Mouse (Mus musculus): Measurements from ENCODE around the gene Tulp1. TPM values are rescaled to one million over a fixed set of nuclear protein-coding genes. Genes with fewer than 3 reads are reported as not detected.

The Tulp1 gene
- total and polyA plus RNA-seq, 2 experiments from 2014 or later, result 2.0 TPM; not detected in 1

- H3K4me1 ChIP-seq (ENCODE audit: insufficient read depth, low read length), result 0 out of 2 replicates have a peak, but pooled peaks cover 5% of the 10 kb centered on the region
- 0 out of 2 replicates have a peak, but pooled peaks have one; percentile 9 for TF ChIP-seq CTCF (IDR thresholded peaks at IDR 0.05; ENCODE audit: low read depth)
- DNase-seq (ENCODE audit: low spot score), result peak; percentile 31
- H3K4me3 ChIP-seq (ENCODE audit: low read length), result no peak overlapping the region
- no peaks in the 10 kb centered on the region for H3K9me3 ChIP-seq (ENCODE audit: low read length)
- no peak for ATAC-seq
- H3K27me3 ChIP-seq (ENCODE audit: insufficient read depth, low read length), result no peaks in the 10 kb centered on the region
- 69% methylated on average over 20 of the region's 20 CpGs for WGBS
- no peak overlapping the region for H3K27ac ChIP-seq
- peaks cover 4% of the 10 kb centered on the region; the same call in 1 of the 2 replicates for H3K36me3 ChIP-seq (ENCODE audit: insufficient read depth, low read length)
- H3K9ac ChIP-seq (replicated peaks; ENCODE audit: low read length), result 0 out of 2 replicates have a peak overlapping the region, but pooled peaks have one; percentile 3
- no peak overlapping the region for H3K4me2 ChIP-seq (ENCODE audit: low read depth, low read length)
Measured at GRCm38 (mm10) chr17:28315611-28316160, 49.3 kb downstream of the Tulp1 start.

DNA sequence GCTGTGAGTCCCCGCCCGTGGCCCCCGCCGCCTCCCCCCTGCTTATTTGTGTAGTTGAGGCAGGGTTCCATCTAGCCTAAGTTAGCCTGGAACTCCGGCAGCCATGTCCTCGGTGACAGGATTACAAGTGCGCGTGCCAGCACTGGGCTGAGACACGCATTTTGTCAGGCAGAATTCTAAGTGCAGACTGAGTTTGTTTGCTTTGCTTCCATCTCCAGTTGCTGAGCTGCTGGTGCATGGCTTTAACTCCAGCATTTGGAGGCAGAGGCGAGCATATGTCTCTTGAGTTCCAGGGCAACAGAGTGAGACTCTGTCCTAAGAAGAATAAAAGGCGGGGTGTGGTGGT, 51.2 kb downstream of the Tulp1 start:
- ATAC-seq (no peak; the same call in none of the 2 replicates), DNase-seq (ENCODE audit: low spot score) (peak; percentile 69)
- H3K4me2 ChIP-seq (ENCODE audit: low read depth, low read length), result peak overlapping the region; percentile 89
- no peak for TF ChIP-seq CTCF (IDR thresholded peaks at IDR 0.05; ENCODE audit: low read depth)
- H3K4me3 ChIP-seq (ENCODE audit: low read length), result peak overlapping the region; percentile 71
- no peaks in the 10 kb centered on the region for H3K9me3 ChIP-seq (ENCODE audit: low read length)
- peaks cover 4% of the 10 kb centered on the region; the same call in 1 of the 2 replicates for H3K36me3 ChIP-seq (ENCODE audit: insufficient read depth, low read length)
- H3K4me1 ChIP-seq (ENCODE audit: insufficient read depth, low read length), result 0 out of 2 replicates have a peak, but pooled peaks cover 5% of the 10 kb centered on the region
- H3K9ac ChIP-seq (replicated peaks; ENCODE audit: low read length), result peak overlapping the region; percentile 77
- H3K27ac ChIP-seq, result peak overlapping the region; percentile 89
- H3K27me3 ChIP-seq (ENCODE audit: insufficient read depth, low read length), result no peaks in the 10 kb centered on the region
- 1% methylated on average over 11 of the region's 11 CpGs for WGBS

- Histone ChIP-seq H3K36me3 (ENCODE audit: insufficient read depth, low read length) (peaks cover 4% of the 10 kb centered on the region; the same call in 1 of the 2 replicates), H3K27me3 (ENCODE audit: insufficient read depth, low read length) (no peaks in the 10 kb centered on the region), H3K4me1 (ENCODE audit: insufficient read depth, low read length) (0 out of 2 replicates have a peak, but pooled peaks cover 9% of the 10 kb centered on the region), H3K4me3 (ENCODE audit: low read length) (peak within 1 kb of the TSS; percentile 71), H3K9me3 (ENCODE audit: low read length) (no peaks in the 10 kb centered on the region), H3K9ac (replicated peaks; ENCODE audit: low read length) (peak within 1 kb of the TSS; percentile 77), H3K27ac (peak within 1 kb of the TSS; percentile 89), H3K4me2 (ENCODE audit: low read depth, low read length) (peak within 1 kb of the TSS; percentile 89)
- under 1% methylated on average over 68 of the region's 69 CpGs for WGBS
- TF ChIP-seq CTCF (IDR thresholded peaks at IDR 0.05; ENCODE audit: low read depth), result no peak
- ATAC-seq (peak; percentile 98), DNase-seq (ENCODE audit: low spot score) (peak; percentile 99)
Measured at GRCm38 (mm10) chr17:28313212-28313879, 51.7 kb downstream of the Tulp1 start, which contains the start of gene Fance. Gene Fance (plus strand): TSS chr17:28313519.

- peak; percentile 53 for TF ChIP-seq CTCF (IDR thresholded peaks at IDR 0.05; ENCODE audit: low read depth)
- ATAC-seq (peak; percentile 10), DNase-seq (ENCODE audit: low spot score) (no peak)
- WGBS, result 25% methylated on average over 17 of the region's 17 CpGs
- H3K27ac ChIP-seq, result no peak overlapping the region
- H3K36me3 ChIP-seq (ENCODE audit: insufficient read depth, low read length), result peaks cover 4% of the 10 kb centered on the region; the same call in 1 of the 2 replicates
- no peaks in the 10 kb centered on the region for H3K9me3 ChIP-seq (ENCODE audit: low read length)
- H3K4me1 ChIP-seq (ENCODE audit: insufficient read depth, low read length), result 0 out of 2 replicates have a peak, but pooled peaks cover 9% of the 10 kb centered on the region
- H3K9ac ChIP-seq (replicated peaks; ENCODE audit: low read length), result peak overlapping the region; percentile 77; the same call in 1 of the 2 replicates
- H3K4me2 ChIP-seq (ENCODE audit: low read depth, low read length), result peak overlapping the region; percentile 89
- H3K4me3 ChIP-seq (ENCODE audit: low read length), result peak overlapping the region; percentile 71
- H3K27me3 ChIP-seq (ENCODE audit: insufficient read depth, low read length), result no peaks in the 10 kb centered on the region
Measured at GRCm38 (mm10) chr17:28312232-28313211, 52.5 kb downstream of the Tulp1 start.

DNA sequence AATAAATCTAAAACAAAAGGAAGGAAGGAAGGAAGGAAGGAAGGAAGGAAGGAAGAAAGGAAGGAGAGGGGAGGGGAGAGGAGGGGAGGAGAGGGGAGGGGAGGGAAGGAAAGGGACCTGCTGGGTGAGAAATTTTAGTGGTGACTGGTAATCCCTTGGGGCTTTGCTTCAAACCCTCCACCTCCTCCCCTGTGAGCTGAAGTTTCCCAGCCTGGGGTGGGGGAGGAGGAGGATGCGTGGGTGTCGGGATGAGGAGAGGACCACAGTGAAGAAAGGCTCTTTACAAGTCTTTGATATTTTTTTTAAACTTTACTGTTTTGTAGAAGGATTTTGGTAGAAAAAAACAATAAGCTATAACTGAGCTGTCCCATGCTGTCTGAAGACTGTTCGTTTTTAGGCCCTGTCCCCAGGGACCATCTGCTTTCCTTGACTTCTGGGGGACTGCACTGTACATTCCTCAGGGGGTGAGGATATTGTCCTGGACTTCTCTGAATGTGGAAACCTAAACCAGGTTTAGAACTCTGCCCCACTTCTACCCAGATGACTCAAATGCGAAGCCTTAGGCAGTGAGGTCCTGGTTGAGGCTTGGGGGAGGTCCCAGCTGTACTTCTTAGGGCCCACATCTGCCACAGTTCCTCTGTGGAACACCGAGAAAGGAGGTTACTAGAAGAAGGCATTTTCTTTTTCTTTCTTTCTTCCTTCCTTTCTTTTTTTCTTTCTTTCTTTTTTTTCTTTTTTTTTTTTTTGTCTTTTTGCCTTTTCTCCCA, 53.5 kb downstream of the Tulp1 start:
- no peak overlapping the region for H3K4me3 ChIP-seq (ENCODE audit: low read length)
- no peak for TF ChIP-seq CTCF (IDR thresholded peaks at IDR 0.05; ENCODE audit: low read depth)
- ATAC-seq, result no peak
- H3K9ac ChIP-seq (replicated peaks; ENCODE audit: low read length), result no peak overlapping the region
- WGBS, result 78% methylated on average over 5 of the region's 5 CpGs
- H3K36me3 ChIP-seq (ENCODE audit: insufficient read depth, low read length), result peaks cover 2% of the 10 kb centered on the region; the same call in 1 of the 2 replicates
- no peak for DNase-seq (ENCODE audit: low spot score)
- H3K4me2 ChIP-seq (ENCODE audit: low read depth, low read length), result no peak overlapping the region
- no peaks in the 10 kb centered on the region for H3K27me3 ChIP-seq (ENCODE audit: insufficient read depth, low read length)
- H3K27ac ChIP-seq, result no peak overlapping the region
- H3K4me1 ChIP-seq (ENCODE audit: insufficient read depth, low read length), result 0 out of 2 replicates have a peak, but pooled peaks cover 9% of the 10 kb centered on the region
- H3K9me3 ChIP-seq (ENCODE audit: low read length), result no peaks in the 10 kb centered on the region
